Mouse (Mus musculus) myocyte (in vitro differentiated cells): Measurements from ENCODE around the gene Gprin3. TPM values are rescaled to one million over a fixed set of nuclear protein-coding genes. Genes with fewer than 3 reads are reported as not detected.

Experiments used
- H3K27me3 ChIP-seq: one replicate; pipeline ENCODE4 v1.6.1; 2011; ENCODE audit not compliant: control insufficient read depth, insufficient read depth, insufficient read length
- H3K36me3 ChIP-seq: one replicate; pipeline ENCODE4 v1.6.1; 2011; ENCODE audit not compliant: control insufficient read depth, insufficient read depth
- H3K4me2 ChIP-seq: one replicate; pipeline ENCODE4 v1.6.1; 2011; ENCODE audit warnings: low read depth, control low read depth
- H3K4me3 ChIP-seq: one replicate; pipeline ENCODE4 v1.5.1; 2011; ENCODE audit warnings: mild to moderate bottlenecking, control low read depth, moderate library complexity
- H3K79me2 ChIP-seq: one replicate; pipeline ENCODE4 v1.6.1; 2011; ENCODE audit not compliant: control insufficient read depth, insufficient read depth
- H3ac ChIP-seq: one replicate; pipeline ENCODE4 v1.6.1; 2011; ENCODE audit not compliant: control insufficient read depth, insufficient read length
- CEBPB ChIP-seq: IDR thresholded peaks from 2 replicates; pipeline ENCODE4 v1.6.1; 2011; ENCODE audit warnings: mild to moderate bottlenecking, moderate library complexity; ENCODE audit not compliant: poor library complexity, insufficient read depth, severe bottlenecking
- E2F4 ChIP-seq: IDR thresholded peaks from one replicate; pipeline ENCODE4 v1.6.1; 2011; ENCODE audit warnings: mild to moderate bottlenecking, control low read depth, moderate library complexity; ENCODE audit not compliant: insufficient read depth
- MAX ChIP-seq: IDR thresholded peaks from one replicate; pipeline ENCODE4 v1.6.1; 2011; ENCODE audit warnings: low read depth, mild to moderate bottlenecking, control low read depth
- MYOD1 ChIP-seq, 3 experiments: IDR thresholded peaks; one replicate each; pipeline ENCODE4 v1.6.1; 2011; ENCODE audit warnings: control low read depth in 2 of 3, low read depth in 2 of 3, mild to moderate bottlenecking in 2 of 3, moderate library complexity in 1 of 3; ENCODE audit not compliant: insufficient read length in 2 of 3, control insufficient read depth in 1 of 3
- MYOG ChIP-seq, 3 experiments: IDR thresholded peaks; one replicate each; pipeline ENCODE4 v1.6.1; 2011; ENCODE audit warnings: control low read depth in 2 of 3, low read depth in 2 of 3, mild to moderate bottlenecking in 2 of 3; ENCODE audit not compliant: insufficient read length in 2 of 3, control insufficient read depth in 1 of 3, insufficient read depth in 1 of 3
- POLR2A ChIP-seq: IDR thresholded peaks from one replicate; pipeline ENCODE4 v1.6.1; 2011; ENCODE audit warnings: low read depth, mild to moderate bottlenecking, control low read depth, moderate library complexity; ENCODE audit not compliant: insufficient read length
- POLR2AphosphoS2 ChIP-seq: IDR thresholded peaks from one replicate; pipeline ENCODE4 v1.6.1; 2011; ENCODE audit warnings: low read depth, control low read depth; ENCODE audit not compliant: insufficient read length
- REST ChIP-seq: IDR thresholded peaks from one replicate; pipeline ENCODE4 v1.6.1; 2011; ENCODE audit warnings: mild to moderate bottlenecking, control low read depth, moderate library complexity; ENCODE audit not compliant: insufficient read depth, insufficient read length
- SRF ChIP-seq: IDR thresholded peaks from one replicate; pipeline ENCODE4 v1.6.1; 2011; ENCODE audit warnings: low read depth; ENCODE audit not compliant: control insufficient read depth, insufficient read length
- TCF12 ChIP-seq: IDR thresholded peaks from one replicate; pipeline ENCODE4 v1.6.1; 2011; ENCODE audit warnings: mild to moderate bottlenecking, control low read depth; ENCODE audit not compliant: poor library complexity, insufficient read depth, severe bottlenecking
- TCF3 ChIP-seq: IDR thresholded peaks from one replicate; pipeline ENCODE4 v1.6.1; 2011; ENCODE audit warnings: low read depth, control low read depth; ENCODE audit not compliant: insufficient read length
- USF1 ChIP-seq: IDR thresholded peaks from one replicate; pipeline ENCODE4 v1.6.1; 2011; ENCODE audit warnings: low read depth, mild to moderate bottlenecking, control low read depth, moderate library complexity
- polyA plus RNA-seq: library from polyadenylated mRNA; unstranded; fragments of >200 nt; fragmentation: generic; extraction: Trizol; gene quantifications from one replicate; pipeline ENCODE4 v1.2.1, GENCODE M21; 2012; ENCODE audit warnings: missing spikeins

The Gprin3 gene
- polyA plus RNA-seq, 1 experiment = 0.13 TPM

GRCm38 (mm10) chr6:59407482-59407997 lies 18.6 kb downstream of the Gprin3 start:
- Histone ChIP-seq H3K27me3 (no peaks in the 10 kb centered on the region), H3K4me2 (no peak overlapping the region), H3ac (no peak overlapping the region), H3K79me2 (no peaks in the 10 kb centered on the region), H3K36me3 (no peaks in the 10 kb centered on the region), H3K4me3 (no peak overlapping the region)
- TF ChIP-seq USF1 (no peak), TCF3 (no peak), TCF12 (no peak), MYOG (IDR thresholded peaks at IDR 0.05; ENCODE audit: control insufficient read depth in 1 of 3, insufficient read depth in 1 of 3, insufficient read length in 2 of 3, low read depth in 2 of 3) (no peak), E2F4 (no peak)

GRCm38 (mm10) chr6:59390208-59390607 lies 35.9 kb downstream of the Gprin3 start:
- TF ChIP-seq E2F4 (no peak), POLR2A (no peak), MYOD1 (IDR thresholded peaks at IDR 0.05; ENCODE audit: control insufficient read depth in 1 of 3, insufficient read length in 2 of 3, low read depth in 2 of 3) (no peak), SRF (no peak), USF1 (no peak), CEBPB (no peak), POLR2AphosphoS2 (no peak), REST (no peak), TCF12 (no peak), MAX (no peak), MYOG (IDR thresholded peaks at IDR 0.05; ENCODE audit: control insufficient read depth in 1 of 3, insufficient read depth in 1 of 3, insufficient read length in 2 of 3, low read depth in 2 of 3) (no peak), TCF3 (no peak)
- no peaks in the 10 kb centered on the region for H3K36me3 ChIP-seq
- H3K4me2 ChIP-seq = no peak overlapping the region
- no peak overlapping the region for H3K4me3 ChIP-seq
- H3ac ChIP-seq = no peak overlapping the region
- H3K27me3 ChIP-seq = no peaks in the 10 kb centered on the region
- H3K79me2 ChIP-seq = no peaks in the 10 kb centered on the region

GRCm38 (mm10) chr6:59365300-59365699 lies 60.8 kb downstream of the Gprin3 start:
- no peak overlapping the region for H3K4me2 ChIP-seq
- no peaks in the 10 kb centered on the region for H3K27me3 ChIP-seq
- H3K4me3 ChIP-seq = no peak overlapping the region
- TF ChIP-seq CEBPB (peak; percentile 41; the same call in 1 of the 2 replicates), TCF12 (no peak)
- H3K36me3 ChIP-seq = no peaks in the 10 kb centered on the region
- no peaks in the 10 kb centered on the region for H3K79me2 ChIP-seq
- H3ac ChIP-seq = no peak overlapping the region

DNA sequence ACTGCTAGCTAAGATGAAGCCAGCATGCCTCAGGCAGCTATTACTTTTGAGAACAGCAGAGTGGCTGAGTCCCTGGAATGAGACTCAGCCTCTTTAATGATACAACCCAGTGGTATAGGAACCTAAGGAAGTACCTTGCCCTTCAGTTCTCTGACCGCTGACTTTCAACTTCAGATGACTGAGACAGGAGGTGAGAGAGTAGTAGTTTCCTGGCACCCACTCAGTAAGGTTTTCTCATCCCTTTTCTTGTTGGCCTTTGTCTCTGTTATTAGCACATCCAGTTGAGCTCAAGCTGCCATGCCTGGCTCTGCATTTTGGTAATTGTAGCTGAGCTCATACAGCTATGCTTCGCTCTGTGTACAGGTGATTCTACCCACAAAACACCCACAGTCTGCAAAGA lies 62.8 kb downstream of the Gprin3 start:
- H3K27me3 ChIP-seq = no peaks in the 10 kb centered on the region
- no peak overlapping the region for H3K4me3 ChIP-seq
- no peak overlapping the region for H3K4me2 ChIP-seq
- H3ac ChIP-seq = no peak overlapping the region
- TF ChIP-seq SRF (no peak), USF1 (no peak), TCF12 (no peak), MYOD1 (IDR thresholded peaks at IDR 0.05; ENCODE audit: control insufficient read depth in 1 of 3, insufficient read length in 2 of 3, low read depth in 2 of 3) (no peak), CEBPB (no peak), POLR2AphosphoS2 (no peak), MYOG (IDR thresholded peaks at IDR 0.05; ENCODE audit: control insufficient read depth in 1 of 3, insufficient read depth in 1 of 3, insufficient read length in 2 of 3, low read depth in 2 of 3) (no peak), POLR2A (no peak), E2F4 (no peak), REST (no peak), MAX (no peak), TCF3 (no peak)
- no peaks in the 10 kb centered on the region for H3K36me3 ChIP-seq
- H3K79me2 ChIP-seq = no peaks in the 10 kb centered on the region

GRCm38 (mm10) chr6:59354943-59355342 lies 71.2 kb downstream of the Gprin3 start:
- TF ChIP-seq MYOD1 (IDR thresholded peaks at IDR 0.05; ENCODE audit: control insufficient read depth in 1 of 3, insufficient read length in 2 of 3, low read depth in 2 of 3) = peak in 2 of 3 experiments; percentile 87 to 92
- TF ChIP-seq POLR2A = no peak
- TF ChIP-seq E2F4 = no peak
- no peak for TF ChIP-seq REST
- no peak for TF ChIP-seq USF1
- no peak for TF ChIP-seq POLR2AphosphoS2
- TF ChIP-seq MAX = no peak
- TF ChIP-seq SRF = no peak
- no peak for TF ChIP-seq CEBPB
- no peak for TF ChIP-seq TCF3
- TF ChIP-seq TCF12 = no peak
- peak; percentile 78 to 91 (median 82) for TF ChIP-seq MYOG (IDR thresholded peaks at IDR 0.05; ENCODE audit: control insufficient read depth in 1 of 3, insufficient read depth in 1 of 3, insufficient read length in 2 of 3, low read depth in 2 of 3)
- Histone ChIP-seq H3K4me2 (peak overlapping the region; percentile 28), H3K4me3 (no peak overlapping the region), H3K27me3 (no peaks in the 10 kb centered on the region), H3K79me2 (no peaks in the 10 kb centered on the region), H3K36me3 (no peaks in the 10 kb centered on the region), H3ac (no peak overlapping the region)
